In the genomic region with DNA sequence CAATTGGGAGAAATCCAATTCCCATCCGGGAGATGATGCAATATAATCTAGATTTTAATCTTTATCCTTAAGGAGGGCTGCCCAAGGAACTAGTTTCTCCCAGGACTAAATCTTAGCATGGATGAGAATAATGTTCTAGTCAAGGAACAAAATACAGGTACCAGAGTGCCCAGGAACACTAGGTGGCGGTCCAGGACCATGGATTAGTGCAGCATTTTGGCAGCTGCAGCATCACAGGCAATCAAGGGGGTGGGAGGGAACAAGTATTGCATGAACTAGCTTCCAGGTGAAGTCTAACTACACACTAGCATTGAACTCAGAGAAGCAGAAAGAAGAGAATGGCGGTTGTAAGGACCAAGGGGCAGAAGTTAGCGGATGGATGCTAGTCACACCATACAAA, we compare ENCODE assay signal across 10 mouse cellular contexts. TPM values are rescaled to one million over a fixed set of nuclear protein-coding genes. Genes with fewer than 3 reads are reported as not detected.
A peak's percentile ranks its signal among the peaks of the same experiment; 100 is the strongest.
DNase-seq lines count a peak whose midpoint lies in the region; ATAC-seq lines count a peak whose summit lies in the region.
"Had no signal": no experiment of that assay in that cellular context is flagged by ENCODE, and none has a peak within 500 bp of the region (broad histone marks: within the 10 kb centered on the region; RNA-seq: fewer than 3 reads in every experiment).

No protein-coding gene starts in this region.

- no peak overlapping the region for H3K4me3 ChIP-seq in liver, embryonic 12.5 days

- WGBS in liver, embryonic 12.5 days (ENCODE audit: insufficient replicate concordance) = 42% methylated on average over 4 of the region's 4 CpGs

- peak; percentile 4 to 6 for DNase-seq in cerebellum, adult 18-20 months
- no peak for DNase-seq in cerebellum, adult 11-12 months
- DNase-seq in liver = peak; percentile 6
- DNase-seq in cerebellum, postnatal 25 days = peak; percentile 6 to 42
- peak; percentile 50 to 56 for DNase-seq in kidney, postnatal 4 days
- DNase-seq in retina, embryonic 14.5 days (ENCODE audit: low spot score) = peak; percentile 43
- DNase-seq in gastrocnemius, adult 8-10 months (ENCODE audit: low spot score in 2 of 2) = no peak

- H3K9ac ChIP-seq in liver, embryonic 12.5 days = no peak overlapping the region

- no peaks in the 10 kb centered on the region for H3K27me3 ChIP-seq in liver, embryonic 12.5 days (replicated peaks)

- no peaks in the 10 kb centered on the region for H3K9me3 ChIP-seq in liver, embryonic 12.5 days (replicated peaks)
- H3K9me3 ChIP-seq: G1E had no signal

- H3K4me1 ChIP-seq in liver, embryonic 12.5 days = no peaks in the 10 kb centered on the region

- H3K36me3 ChIP-seq in liver, embryonic 12.5 days = no peaks in the 10 kb centered on the region
- H3K36me3 ChIP-seq: G1E had no signal

- H3K27ac ChIP-seq in liver, embryonic 12.5 days = no peak overlapping the region

- ATAC-seq in liver, embryonic 12.5 days = no peak

- no peak overlapping the region for H3K4me2 ChIP-seq in liver, embryonic 12.5 days

RNA-seq across cellular contexts. Expression of gene Gm648, which starts 12.2 kb away (rescaled TPM):
- not detected in 2 replicates for polyA plus RNA-seq in liver, embryonic 12.5 days (2016; fragmentation: Nextera tagmentation; extraction: Ambion mirVana)
- not detected for total RNA-seq in gastrocnemius, adult 8-10 months (2022)
- total RNA-seq: G1E had no signal
- polyA plus RNA-seq: G1E; heart, embryonic 14.5 days had no signal

RNA-seq across cellular contexts. Expression of gene Gm10477, which starts 12.6 kb away (rescaled TPM):
- polyA plus RNA-seq in liver, embryonic 12.5 days (2016; fragmentation: Nextera tagmentation; extraction: Ambion mirVana) = not detected in 2 replicates
- total RNA-seq in gastrocnemius, adult 8-10 months (2022) = not detected
- total RNA-seq: G1E had no signal
- polyA plus RNA-seq: G1E; heart, embryonic 14.5 days had no signal

Comparison
In these comparisons a context has a peak if more than half of its experiments do, and no peak if none do; other contexts are left out.
1. DNase-seq: peak in cerebellum, adult 18-20 months (2 of 2), liver (single experiment), cerebellum, postnatal 25 days (2 of 2), kidney, postnatal 4 days (2 of 2) and retina, embryonic 14.5 days (single experiment); none in cerebellum, adult 11-12 months (single experiment) and gastrocnemius, adult 8-10 months (0 of 2).